Mouse (Mus musculus): ENCODE data around the gene Cxcl12.

The Cxcl12 gene

GRCm38 (mm10) chr6:117173876-117174275, 5.5 kb downstream of the Cxcl12 start:
- DNase-seq (ENCODE audit: extremely low read depth, low read depth), result no peak

GRCm38 (mm10) chr6:117175113-117175793, 6.9 kb downstream of the Cxcl12 start:
- no peak for DNase-seq (ENCODE audit: extremely low read depth, low read depth)

GRCm38 (mm10) chr6:117176406-117176805, 8.1 kb downstream of the Cxcl12 start:
- DNase-seq (ENCODE audit: extremely low read depth, low read depth), result no peak

- DNase-seq (ENCODE audit: extremely low read depth, low read depth), result no peak
Observed at GRCm38 (mm10) chr6:117180303-117180702, 12.0 kb downstream of the Cxcl12 start.

GRCm38 (mm10) chr6:117185381-117185780, 17.0 kb downstream of the Cxcl12 start:
- no peak for DNase-seq (ENCODE audit: extremely low read depth, low read depth)

- DNase-seq (ENCODE audit: extremely low read depth, low read depth), result no peak
Observed at GRCm38 (mm10) chr6:117190453-117190852, 22.1 kb downstream of the Cxcl12 start.

- DNase-seq (ENCODE audit: extremely low read depth, low read depth), result no peak
Observed at GRCm38 (mm10) chr6:117191741-117192140, 23.4 kb downstream of the Cxcl12 start.

- DNase-seq (ENCODE audit: extremely low read depth, low read depth), result no peak
Observed at GRCm38 (mm10) chr6:117192678-117193077, 24.3 kb downstream of the Cxcl12 start.

- no peak for DNase-seq (ENCODE audit: extremely low read depth, low read depth)
Observed at GRCm38 (mm10) chr6:117195270-117195669, 26.9 kb downstream of the Cxcl12 start.

- DNase-seq (ENCODE audit: extremely low read depth, low read depth), result no peak
Observed at GRCm38 (mm10) chr6:117198871-117199270, 30.5 kb downstream of the Cxcl12 start.

GRCm38 (mm10) chr6:117199718-117200117, 31.4 kb downstream of the Cxcl12 start:
- DNase-seq (ENCODE audit: extremely low read depth, low read depth), result no peak

GRCm38 (mm10) chr6:117200916-117201315, 32.6 kb downstream of the Cxcl12 start:
- no peak for DNase-seq (ENCODE audit: extremely low read depth, low read depth)

- DNase-seq (ENCODE audit: extremely low read depth, low read depth), result no peak
Observed at GRCm38 (mm10) chr6:117201396-117201795, 33.1 kb downstream of the Cxcl12 start.

GRCm38 (mm10) chr6:117201859-117202258, 33.5 kb downstream of the Cxcl12 start:
- DNase-seq (ENCODE audit: extremely low read depth, low read depth), result no peak

GRCm38 (mm10) chr6:117202856-117203400, 34.6 kb downstream of the Cxcl12 start:
- DNase-seq (ENCODE audit: extremely low read depth, low read depth), result no peak

- DNase-seq (ENCODE audit: extremely low read depth, low read depth), result no peak
Observed at GRCm38 (mm10) chr6:117204112-117204511, 35.8 kb downstream of the Cxcl12 start.

GRCm38 (mm10) chr6:117206834-117207233, 38.5 kb downstream of the Cxcl12 start:
- DNase-seq (ENCODE audit: extremely low read depth, low read depth), result no peak

- DNase-seq (ENCODE audit: extremely low read depth, low read depth), result no peak
Observed at GRCm38 (mm10) chr6:117207289-117207688, 39.0 kb downstream of the Cxcl12 start.

GRCm38 (mm10) chr6:117210086-117210485, 41.8 kb downstream of the Cxcl12 start:
- DNase-seq (ENCODE audit: extremely low read depth, low read depth), result no peak

- no peak for DNase-seq (ENCODE audit: extremely low read depth, low read depth)
Observed at GRCm38 (mm10) chr6:117210536-117210935, 42.2 kb downstream of the Cxcl12 start.

- no peak for DNase-seq (ENCODE audit: extremely low read depth, low read depth)
Observed at GRCm38 (mm10) chr6:117214506-117214905, 46.2 kb downstream of the Cxcl12 start.

GRCm38 (mm10) chr6:117218442-117219299, 50.3 kb downstream of the Cxcl12 start:
- DNase-seq (ENCODE audit: extremely low read depth, low read depth), result no peak
